Mouse (Mus musculus): Measurements from ENCODE around the gene Nfyb.

Nfyb gene

DNA sequence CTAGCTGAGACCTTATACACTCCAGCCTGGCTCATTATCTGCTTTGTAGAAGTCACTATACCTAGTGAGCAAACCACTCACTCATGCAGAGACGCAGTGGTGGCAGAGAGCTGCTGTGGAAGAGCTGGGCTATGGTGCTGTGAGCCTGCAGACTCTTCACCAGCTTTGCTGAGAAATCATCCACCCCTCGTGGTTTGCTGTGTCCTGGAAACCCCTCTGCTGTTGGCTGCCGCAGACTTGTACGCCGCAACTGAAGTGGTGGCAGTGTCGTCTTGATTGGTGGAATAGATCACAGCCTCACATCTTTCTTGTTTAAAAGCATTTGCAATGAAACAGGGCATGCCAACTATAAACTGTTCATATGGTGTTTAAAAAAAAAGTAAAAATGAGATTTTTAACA is 19.6 kb downstream of the Nfyb start:
- DNase-seq (ENCODE audit: low spot score), result no peak

DNA sequence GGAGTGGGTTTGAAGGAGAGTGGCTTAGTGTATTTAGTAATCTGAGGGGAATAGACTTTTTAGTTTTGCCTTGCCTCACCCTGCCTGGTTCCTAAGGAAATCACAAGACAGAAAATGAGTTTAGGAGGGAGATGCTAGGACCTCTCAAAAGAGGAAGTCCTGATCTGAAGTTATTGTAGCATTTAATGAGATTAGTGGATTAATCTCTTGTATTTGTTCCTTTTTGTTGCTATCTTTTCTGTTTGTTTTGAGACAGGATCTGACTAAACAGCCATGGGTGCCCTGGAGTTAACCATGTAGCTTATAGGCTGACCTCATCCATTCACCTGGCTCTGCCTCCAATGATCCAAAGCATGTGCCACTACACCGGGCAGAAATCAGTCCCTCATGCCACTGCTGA is 21.4 kb downstream of the Nfyb start:
- no peak for DNase-seq (ENCODE audit: low spot score)

DNA sequence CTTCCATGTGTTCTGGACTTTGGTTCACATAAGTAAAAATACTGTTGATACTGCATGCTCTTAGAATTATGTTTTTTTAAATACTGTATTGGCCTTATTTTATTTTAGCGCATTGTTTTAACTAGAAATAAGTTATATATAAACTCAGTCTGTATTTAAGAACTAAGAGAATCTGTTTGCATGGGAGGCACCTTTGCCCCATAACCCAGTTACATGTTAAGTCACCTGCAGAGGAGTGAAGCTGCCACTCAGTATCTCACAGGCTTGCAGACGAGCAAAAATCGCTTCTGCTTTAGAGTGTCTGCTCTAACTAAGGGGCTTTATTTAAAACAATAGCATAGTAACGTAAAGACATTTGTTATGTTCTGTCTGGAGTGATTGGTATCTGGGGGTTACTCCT is 22.1 kb downstream of the Nfyb start:
- no peak for DNase-seq (ENCODE audit: low spot score)

DNA sequence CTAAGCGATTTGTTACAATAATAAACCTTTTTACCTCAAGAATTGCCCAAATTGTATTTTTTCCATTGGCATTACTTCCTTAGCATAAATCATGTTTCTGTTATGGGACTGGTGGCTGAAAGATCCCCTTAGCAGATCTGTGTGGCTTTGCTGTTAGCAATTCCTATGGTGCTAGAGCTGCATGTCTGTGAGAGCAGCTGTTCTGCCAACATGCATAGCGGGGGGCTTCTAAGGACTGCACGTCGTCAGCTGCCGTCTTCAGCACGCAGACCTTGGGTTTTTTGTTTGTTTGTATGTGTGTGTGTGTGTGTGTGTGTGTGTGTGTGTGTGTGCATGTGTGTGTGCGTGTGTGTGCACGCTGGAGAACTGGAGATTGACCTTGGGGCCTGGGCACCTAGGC is 22.6 kb downstream of the Nfyb start:
- DNase-seq (ENCODE audit: low spot score), result no peak

DNA sequence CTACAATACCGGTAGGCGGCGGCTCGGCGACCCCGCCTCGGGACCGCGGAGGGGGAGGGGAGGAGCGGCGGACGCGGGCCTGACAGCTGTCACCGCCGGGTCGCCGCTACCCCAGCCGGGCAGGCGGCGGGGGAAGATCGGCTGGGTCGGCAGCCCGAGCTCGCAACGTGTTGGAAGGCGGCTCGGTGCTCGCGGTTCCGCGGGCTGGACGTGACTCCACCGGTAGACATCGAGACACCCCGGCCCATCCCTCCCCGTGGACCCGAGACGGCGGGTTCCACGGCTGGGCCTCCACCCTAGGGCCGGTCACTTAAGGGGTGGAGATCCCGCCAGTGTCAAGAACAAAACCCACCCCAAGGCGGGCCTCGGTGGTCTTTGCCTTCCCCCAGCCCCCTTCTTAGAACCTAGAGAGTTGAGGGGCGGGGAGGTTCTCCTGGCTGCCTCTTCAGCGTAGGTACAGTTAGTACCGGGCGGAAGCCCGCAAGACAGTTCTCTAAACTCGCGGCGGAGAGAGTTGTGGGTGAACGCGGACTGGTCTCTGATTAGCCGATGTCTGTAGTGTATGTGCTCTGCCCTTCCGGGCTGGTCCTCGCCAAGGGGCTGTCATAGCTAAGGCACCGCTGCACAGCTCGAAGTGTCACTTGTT is 64.5 kb downstream of the Nfyb start:
- DNase-seq (ENCODE audit: low spot score), result no peak

DNA sequence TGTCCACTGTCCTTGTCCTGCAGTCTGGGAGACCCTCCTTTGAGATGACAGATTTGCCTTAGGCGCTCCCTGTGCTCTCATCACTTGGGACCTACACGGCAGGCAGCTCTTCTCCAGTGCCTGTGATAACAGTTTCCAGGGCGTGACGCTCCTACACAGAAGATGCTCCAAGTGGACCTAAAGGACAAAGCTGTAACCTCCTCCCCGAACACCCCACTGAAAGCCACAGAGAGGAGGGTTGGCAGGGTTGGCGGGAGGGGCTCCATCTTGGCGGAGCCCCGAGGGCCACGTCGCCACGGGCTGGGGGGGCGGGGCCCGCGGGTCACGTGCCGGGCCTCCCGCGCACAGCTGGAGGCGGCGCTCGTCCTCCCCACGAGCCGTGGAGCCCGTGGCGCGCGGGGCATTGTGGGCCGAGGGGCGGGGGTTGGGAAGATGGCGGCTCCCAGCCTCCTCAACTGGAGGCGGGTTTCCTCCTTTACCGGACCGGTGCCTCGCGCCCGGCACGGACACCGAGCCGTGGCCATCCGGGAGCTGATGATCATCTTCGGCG is 65.2 kb downstream of the Nfyb start:
- DNase-seq (ENCODE audit: low spot score), result peak; percentile 89
